Comparison of ENCODE assay signal across 9 mouse cellular contexts in genomic region chr7:118104458-118105052, GRCm38 (mm10). TPM values are rescaled to one million over a fixed set of nuclear protein-coding genes. Genes with fewer than 3 reads are reported as not detected.
A peak's percentile ranks its signal among the peaks of the same experiment; 100 is the strongest.
DNase-seq lines count a peak whose midpoint lies in the region; ATAC-seq and TF ChIP-seq lines count a peak whose summit lies in the region.
"Had no signal": no experiment of that assay in that cellular context is flagged by ENCODE, and none has a peak within 500 bp of the region (broad histone marks: within the 10 kb centered on the region; RNA-seq: fewer than 3 reads in every experiment).

No protein-coding gene starts in this region.

- TF ChIP-seq EP300 in lung, postnatal 0 days (IDR thresholded peaks at IDR 0.05), result no peak

- H3K27ac ChIP-seq in lung, postnatal 0 days (ENCODE audit: low read length), result no peak overlapping the region

- H3K9ac ChIP-seq in lung, postnatal 0 days (replicated peaks; ENCODE audit: low read depth), result no peak overlapping the region
- H3K9ac ChIP-seq: forebrain, embryonic 12.5 days had no signal

- no peak for TF ChIP-seq CTCF in lung, postnatal 0 days (IDR thresholded peaks at IDR 0.05)

- no peak for ATAC-seq in lung, postnatal 0 days
- ATAC-seq in erythroid progenitor cell, adult 5-6 weeks (replicated peaks; ENCODE audit: low FRiP score, poor library complexity, severe bottlenecking), result peak; percentile 78

- H3K9me3 ChIP-seq in lung, postnatal 0 days (ENCODE audit: low read length), result no peaks in the 10 kb centered on the region
- H3K9me3 ChIP-seq: forebrain, embryonic 12.5 days had no signal

- no peaks in the 10 kb centered on the region for H3K4me1 ChIP-seq in lung, postnatal 0 days (ENCODE audit: insufficient read depth, low read depth, low read length)

- peak; percentile 61 for DNase-seq in lung, postnatal 0 days (ENCODE audit: low spot score)
- DNase-seq in lung, postnatal 10 days, result no peak
- DNase-seq in NIH3T3 (ENCODE audit: low read depth), result peak; percentile 84
- DNase-seq in telencephalon, adult 2 months (ENCODE audit: low read depth, low spot score), result peak; percentile 22
- no peak for DNase-seq in gastrocnemius, adult 18-20 months (ENCODE audit: low spot score)
- DNase-seq in layer of hippocampus, postnatal 14 days (ENCODE audit: low spot score in 2 of 2), result no peak
- DNase-seq: heart, postnatal 4 days had no signal

- WGBS in lung, postnatal 0 days, result 58% methylated on average over 5 of the region's 5 CpGs

- H3K36me3 ChIP-seq in lung, postnatal 0 days (ENCODE audit: insufficient read depth, low read length), result peaks cover 28% of the 10 kb centered on the region

- H3K27me3 ChIP-seq in lung, postnatal 0 days (replicated peaks; ENCODE audit: insufficient read depth, low read length), result no peaks in the 10 kb centered on the region
- H3K27me3 ChIP-seq: forebrain, embryonic 12.5 days had no signal

- H3K4me2 ChIP-seq in lung, postnatal 0 days (replicated peaks; ENCODE audit: low read depth, low read length), result no peak overlapping the region
- H3K4me2 ChIP-seq: forebrain, embryonic 12.5 days had no signal

- H3K4me3 ChIP-seq in lung, postnatal 0 days (ENCODE audit: low read depth, low read length), result no peak overlapping the region
- H3K4me3 ChIP-seq: forebrain, embryonic 12.5 days had no signal

RNA-seq across cellular contexts. Expression of gene Rps15a, which starts 11.4 kb away (rescaled TPM):
- polyA plus RNA-seq in lung, postnatal 0 days (2015; fragmentation: Nextera tagmentation; extraction: Ambion mirVana), result 556 and 600 TPM in 2 replicates
- 614 and 728 TPM in 2 replicates for total RNA-seq in erythroid progenitor cell, adult 5-6 weeks (2015; ENCODE audit: low replicate concordance)
- 193 and 335 TPM in 2 replicates for total RNA-seq in erythroid progenitor cell, adult 5-6 weeks (2017; ENCODE audit: low replicate concordance)
- 100 to 1,000 TPM; 395 to 447 TPM for total RNA-seq in gastrocnemius, adult 18-20 months (2021)
- total RNA-seq in layer of hippocampus, postnatal 14 days (2021), result 100 to 1,000 TPM; 360 to 422 TPM

RNA-seq across cellular contexts. Expression of gene Arl6ip1, which starts 24.9 kb away (rescaled TPM):
- polyA plus RNA-seq in lung, postnatal 0 days (2015; fragmentation: Nextera tagmentation; extraction: Ambion mirVana), result 550 and 573 TPM in 2 replicates
- total RNA-seq in erythroid progenitor cell, adult 5-6 weeks (2015; ENCODE audit: low replicate concordance), result 748 and 760 TPM in 2 replicates
- 576 and 709 TPM in 2 replicates for total RNA-seq in erythroid progenitor cell, adult 5-6 weeks (2017; ENCODE audit: low replicate concordance)
- total RNA-seq in gastrocnemius, adult 18-20 months (2021), result 1 to 10 TPM; 7.2 to 8.2 TPM
- total RNA-seq in layer of hippocampus, postnatal 14 days (2021), result 100 to 1,000 TPM; 255 to 263 TPM

Comparison
In these comparisons a context has a peak if more than half of its experiments do, and no peak if none do; other contexts are left out.
1. DNase-seq: peak in lung, postnatal 0 days (single experiment), NIH3T3 (single experiment) and telencephalon, adult 2 months (single experiment); none in lung, postnatal 10 days (single experiment), gastrocnemius, adult 18-20 months (single experiment) and layer of hippocampus, postnatal 14 days (0 of 2).
2. RNA of gene Arl6ip1, which starts 24.9 kb away (total RNA-seq): 576 to 760 TPM in erythroid progenitor cell, adult 5-6 weeks and 255 to 263 TPM in layer of hippocampus, postnatal 14 days; 7.2 to 8.2 TPM in gastrocnemius, adult 18-20 months; every median in the first group is over 10 times any median in the second.